Mouse (Mus musculus) liver, embryonic 16.5 days (tissue): Measurements from ENCODE around the gene Nck2. TPM values are rescaled to one million over a fixed set of nuclear protein-coding genes. Genes with fewer than 3 reads are reported as not detected.

Experiments used
- ATAC-seq: fragments of 200-750 bp; cut with Nextera tagmentation; 2 replicates; pipeline ENCODE4 v1.8.0; 2017; ENCODE audit warnings: low read depth, mild to moderate bottlenecking, moderate number of reproducible peaks, moderate library complexity
- H3K27ac ChIP-seq: fragments of 300-500 bp; sonication (generic); 2 replicates; pipeline ENCODE4 v1.5.1; 2014; ENCODE audit warnings: mild to moderate bottlenecking, low read length
- H3K27me3 ChIP-seq: fragments of 300-500 bp; sonication (generic); 2 replicates; pipeline ENCODE4 v1.6.1; 2014; ENCODE audit warnings: low read depth, low read length, mixed read lengths; ENCODE audit not compliant: control insufficient read depth, insufficient read depth
- H3K36me3 ChIP-seq: fragments of 300-500 bp; sonication (generic); 2 replicates; pipeline ENCODE4 v1.6.1; 2014; ENCODE audit warnings: mild to moderate bottlenecking; ENCODE audit not compliant: control insufficient read depth, insufficient read depth
- H3K4me1 ChIP-seq: fragments of 300-500 bp; sonication (generic); 2 replicates; pipeline ENCODE4 v1.6.1; 2014; ENCODE audit warnings: low read depth, low read length, mixed read lengths; ENCODE audit not compliant: control insufficient read depth
- H3K4me2 ChIP-seq: fragments of 300-500 bp; sonication (generic); 2 replicates; pipeline ENCODE4 v1.6.1; 2014; ENCODE audit warnings: low read depth, low read length, mixed read lengths
- H3K4me3 ChIP-seq: fragments of 300-500 bp; sonication (generic); 2 replicates; pipeline ENCODE4 v1.5.1; 2014; ENCODE audit warnings: low read depth, mild to moderate bottlenecking, low read length
- H3K9ac ChIP-seq: fragments of 300-500 bp; sonication (generic); 2 replicates; pipeline ENCODE4 v1.6.1; 2014; ENCODE audit warnings: low read depth, low read length
- H3K9me3 ChIP-seq: fragments of 300-500 bp; sonication (generic); replicated peaks from 2 replicates; pipeline ENCODE4 v1.6.1; 2016; ENCODE audit warnings: low read length; ENCODE audit not compliant: control insufficient read depth
- WGBS: fragments of 180-500 bp; shearing (Covaris S2); extraction: QIAGEN DNeasy Blood & Tissue Kit; methylation state at CpG from one replicate; pipeline ENCODE4 v1.1.7; 2014; ENCODE audit not compliant: insufficient replicate concordance; 5-methylcytosine and 5-hydroxymethylcytosine counted together
- polyA plus RNA-seq: library from polyadenylated mRNA; unstranded; fragments of >200 nt; fragmentation: Nextera tagmentation; extraction: Ambion mirVana; gene quantifications from 2 replicates; pipeline ENCODE4 v1.2.1, GENCODE M21; 2015

Nck2 gene
- polyA plus RNA-seq, 1 experiment from 2014 or later: 8.4 TPM

GRCm38 (mm10) chr1:43574793-43575304, 130.5 kb downstream of the Nck2 start:
- WGBS: 72% methylated on average over 3 of the region's 3 CpGs
- Histone ChIP-seq H3K4me3 (no peak overlapping the region), H3K27ac (no peak overlapping the region), H3K4me2 (no peak overlapping the region), H3K4me1 (no peaks in the 10 kb centered on the region), H3K27me3 (no peaks in the 10 kb centered on the region), H3K9ac (no peak overlapping the region), H3K9me3 (no peaks in the 10 kb centered on the region), H3K36me3 (no peaks in the 10 kb centered on the region)
- no peak for ATAC-seq

- WGBS: 65% methylated on average over 3 of the region's 3 CpGs
- H3K27ac ChIP-seq: no peak overlapping the region
- H3K4me3 ChIP-seq: no peak overlapping the region
- no peak overlapping the region for H3K4me2 ChIP-seq
- ATAC-seq: no peak
- H3K36me3 ChIP-seq: no peaks in the 10 kb centered on the region
- H3K27me3 ChIP-seq: no peaks in the 10 kb centered on the region
- H3K9ac ChIP-seq: no peak overlapping the region
- H3K9me3 ChIP-seq: no peaks in the 10 kb centered on the region
- H3K4me1 ChIP-seq: no peaks in the 10 kb centered on the region
Measured at GRCm38 (mm10) chr1:43577371-43577770, 133.0 kb downstream of the Nck2 start.

- WGBS: 77% methylated on average over 1 of the region's 1 CpGs
- Histone ChIP-seq H3K27ac (no peak overlapping the region), H3K4me3 (no peak overlapping the region), H3K9ac (no peak overlapping the region), H3K4me1 (no peaks in the 10 kb centered on the region), H3K4me2 (no peak overlapping the region), H3K9me3 (no peaks in the 10 kb centered on the region), H3K36me3 (no peaks in the 10 kb centered on the region), H3K27me3 (no peaks in the 10 kb centered on the region)
- no peak for ATAC-seq
Measured at GRCm38 (mm10) chr1:43583564-43583963, 139.2 kb downstream of the Nck2 start.

- 43% methylated on average over 1 of the region's 1 CpGs for WGBS
- no peaks in the 10 kb centered on the region for H3K9me3 ChIP-seq
- ATAC-seq: no peak
- no peak overlapping the region for H3K4me3 ChIP-seq
- H3K9ac ChIP-seq: no peak overlapping the region
- no peak overlapping the region for H3K4me2 ChIP-seq
- no peaks in the 10 kb centered on the region for H3K4me1 ChIP-seq
- H3K27me3 ChIP-seq: no peaks in the 10 kb centered on the region
- no peaks in the 10 kb centered on the region for H3K36me3 ChIP-seq
- no peak overlapping the region for H3K27ac ChIP-seq
Measured at GRCm38 (mm10) chr1:43589001-43589400, 144.6 kb downstream of the Nck2 start.

- Histone ChIP-seq H3K36me3 (no peaks in the 10 kb centered on the region), H3K4me1 (no peaks in the 10 kb centered on the region), H3K9ac (no peak overlapping the region), H3K27ac (no peak overlapping the region), H3K4me3 (no peak overlapping the region), H3K27me3 (no peaks in the 10 kb centered on the region), H3K9me3 (no peaks in the 10 kb centered on the region), H3K4me2 (no peak overlapping the region)
- ATAC-seq: no peak
- 39% methylated on average over 2 of the region's 2 CpGs for WGBS
Measured at GRCm38 (mm10) chr1:43589910-43590309, 145.5 kb downstream of the Nck2 start.

- no peaks in the 10 kb centered on the region for H3K36me3 ChIP-seq
- H3K27ac ChIP-seq: no peak overlapping the region
- H3K4me1 ChIP-seq: no peaks in the 10 kb centered on the region
- 45% methylated on average over 1 of the region's 1 CpGs for WGBS
- no peaks in the 10 kb centered on the region for H3K9me3 ChIP-seq
- H3K4me2 ChIP-seq: no peak overlapping the region
- no peak for ATAC-seq
- no peak overlapping the region for H3K9ac ChIP-seq
- no peaks in the 10 kb centered on the region for H3K27me3 ChIP-seq
- H3K4me3 ChIP-seq: no peak overlapping the region
Measured at GRCm38 (mm10) chr1:43590727-43591126, 146.3 kb downstream of the Nck2 start.

- WGBS: 37% methylated on average over 3 of the region's 3 CpGs
- ATAC-seq: no peak
- H3K36me3 ChIP-seq: no peaks in the 10 kb centered on the region
- H3K9me3 ChIP-seq: no peaks in the 10 kb centered on the region
- H3K4me2 ChIP-seq: no peak overlapping the region
- no peaks in the 10 kb centered on the region for H3K27me3 ChIP-seq
- H3K27ac ChIP-seq: no peak overlapping the region
- H3K4me1 ChIP-seq: no peaks in the 10 kb centered on the region
- no peak overlapping the region for H3K9ac ChIP-seq
- no peak overlapping the region for H3K4me3 ChIP-seq
Measured at GRCm38 (mm10) chr1:43593069-43593468, 148.7 kb downstream of the Nck2 start.

- Histone ChIP-seq H3K36me3 (no peaks in the 10 kb centered on the region), H3K9me3 (no peaks in the 10 kb centered on the region), H3K9ac (no peak overlapping the region), H3K27ac (no peak overlapping the region), H3K4me2 (no peak overlapping the region), H3K27me3 (no peaks in the 10 kb centered on the region), H3K4me3 (no peak overlapping the region), H3K4me1 (peaks cover 7% of the 10 kb centered on the region)
- WGBS: 38% methylated on average over 4 of the region's 4 CpGs
- no peak for ATAC-seq
Measured at GRCm38 (mm10) chr1:43594738-43595137, 150.4 kb downstream of the Nck2 start.

GRCm38 (mm10) chr1:43597731-43598130, 153.4 kb downstream of the Nck2 start:
- ATAC-seq: no peak
- H3K4me2 ChIP-seq: no peak overlapping the region
- no peak overlapping the region for H3K4me3 ChIP-seq
- H3K4me1 ChIP-seq: peaks cover 7% of the 10 kb centered on the region
- no peak overlapping the region for H3K27ac ChIP-seq
- no peaks in the 10 kb centered on the region for H3K27me3 ChIP-seq
- H3K9ac ChIP-seq: no peak overlapping the region
- H3K9me3 ChIP-seq: no peaks in the 10 kb centered on the region
- no peaks in the 10 kb centered on the region for H3K36me3 ChIP-seq

- ATAC-seq: peak; percentile 64
- H3K9ac ChIP-seq: no peak overlapping the region
Measured at GRCm38 (mm10) chr1:43599483-43599882, 155.1 kb downstream of the Nck2 start.

More at GRCm38 (mm10) chr1:43599483-43599882, 155.1 kb downstream of the Nck2 start:
- Histone ChIP-seq H3K4me1 (peaks cover 7% of the 10 kb centered on the region), H3K27me3 (no peaks in the 10 kb centered on the region), H3K4me2 (no peak overlapping the region), H3K9me3 (no peaks in the 10 kb centered on the region), H3K36me3 (no peaks in the 10 kb centered on the region), H3K27ac (no peak overlapping the region), H3K4me3 (no peak overlapping the region)
